Mouse (Mus musculus) intestine, postnatal 0 days (tissue): Measurements from ENCODE around the gene Lhx5. TPM values are rescaled to one million over a fixed set of nuclear protein-coding genes. Genes with fewer than 3 reads are reported as not detected.
A peak's percentile ranks its signal among the peaks of the same experiment; 100 is the strongest.

Experiments used
- ATAC-seq: fragments of 200-750 bp; cut with Nextera tagmentation; 2 replicates; pipeline ENCODE4 v1.8.0; 2017; ENCODE audit warnings: mild to moderate bottlenecking, moderate TSS enrichment, moderate library complexity
- H3K27ac ChIP-seq: fragments of 300-500 bp; sonication (generic); 2 replicates; pipeline ENCODE4 v1.5.1; 2014; ENCODE audit warnings: mild to moderate bottlenecking, low read depth, low read length, moderate library complexity
- H3K27me3 ChIP-seq: fragments of 300-500 bp; sonication (generic); replicated peaks from 2 replicates; pipeline ENCODE4 v1.6.1; 2014; ENCODE audit warnings: low read length, mixed read lengths; ENCODE audit not compliant: control insufficient read depth, insufficient read depth
- H3K36me3 ChIP-seq: fragments of 300-500 bp; sonication (generic); 2 replicates; pipeline ENCODE4 v1.6.1; 2014; ENCODE audit warnings: mild to moderate bottlenecking, moderate library complexity; ENCODE audit not compliant: control insufficient read depth, insufficient read depth
- H3K4me1 ChIP-seq: fragments of 300-500 bp; sonication (generic); replicated peaks from 2 replicates; pipeline ENCODE4 v1.6.1; 2014; ENCODE audit warnings: antibody characterized with exemption, low read length, mixed read lengths; ENCODE audit not compliant: control insufficient read depth, insufficient read depth
- H3K4me2 ChIP-seq: fragments of 300-500 bp; sonication (generic); replicated peaks from 2 replicates; pipeline ENCODE4 v1.6.1; 2014; ENCODE audit warnings: low read depth, mild to moderate bottlenecking, moderate library complexity
- H3K4me3 ChIP-seq: fragments of 300-500 bp; sonication (generic); 2 replicates; pipeline ENCODE4 v1.5.1; 2014; ENCODE audit warnings: low read depth, low read length
- H3K9ac ChIP-seq: fragments of 300-500 bp; sonication (generic); 2 replicates; pipeline ENCODE4 v1.6.1; 2014; ENCODE audit warnings: mild to moderate bottlenecking, low read depth, low read length
- H3K9me3 ChIP-seq: fragments of 300-500 bp; sonication (generic); 2 replicates; pipeline ENCODE4 v1.6.1; 2016; ENCODE audit warnings: mixed run types; ENCODE audit not compliant: control insufficient read depth
- CTCF ChIP-seq: sonication (generic); IDR thresholded peaks from 2 replicates; pipeline ENCODE4 v1.5.1; 2016; ENCODE audit warnings: low read depth, mild to moderate bottlenecking, control low read depth, antibody characterized with exemption, moderate library complexity
- WGBS: fragments of 180-500 bp; shearing (Covaris S2); extraction: QIAGEN DNeasy Blood & Tissue Kit; methylation state at CpG from one replicate; pipeline ENCODE4 v1.1.7; 2014; 5-methylcytosine and 5-hydroxymethylcytosine counted together
- polyA plus RNA-seq: library from polyadenylated mRNA; unstranded; fragments of >200 nt; fragmentation: Nextera tagmentation; extraction: Ambion mirVana; gene quantifications from 2 replicates; pipeline ENCODE4 v1.2.1, GENCODE M21; 2015

Lhx5 gene
- polyA plus RNA-seq, 1 experiment from 2014 or later, result 0.04 TPM

- H3K9ac ChIP-seq, result no peak overlapping the region
- peak overlapping the region; percentile 70 for H3K4me2 ChIP-seq
- ATAC-seq, result no peak
- no peak overlapping the region for H3K27ac ChIP-seq
- H3K36me3 ChIP-seq, result no peaks in the 10 kb centered on the region
- H3K27me3 ChIP-seq, result peaks cover 99% of the 10 kb centered on the region
- H3K4me3 ChIP-seq, result peak overlapping the region; percentile 26
- no peaks in the 10 kb centered on the region for H3K9me3 ChIP-seq
- 1% methylated on average over 45 of the region's 47 CpGs for WGBS
- no peak for TF ChIP-seq CTCF
- H3K4me1 ChIP-seq, result no peaks in the 10 kb centered on the region
These were observed 4.4 kb downstream of the Lhx5 start for GRCm38 (mm10) chr5:120435731-120436501.

- Histone ChIP-seq H3K27ac (no peak overlapping the region), H3K4me2 (no peak overlapping the region), H3K36me3 (no peaks in the 10 kb centered on the region), H3K9ac (no peak overlapping the region), H3K4me3 (no peak overlapping the region), H3K27me3 (peaks cover 93% of the 10 kb centered on the region), H3K9me3 (no peaks in the 10 kb centered on the region), H3K4me1 (no peaks in the 10 kb centered on the region)
- ATAC-seq, result no peak
- TF ChIP-seq CTCF, result no peak
- WGBS, result under 1% methylated on average over 18 of the region's 18 CpGs
These were observed 5.5 kb downstream of the Lhx5 start for GRCm38 (mm10) chr5:120436885-120437495.

GRCm38 (mm10) chr5:120437539-120437938, 6.0 kb downstream of the Lhx5 start:
- peaks cover 89% of the 10 kb centered on the region for H3K27me3 ChIP-seq
- peak overlapping the region; percentile 11; the same call in 1 of the 2 replicates for H3K4me3 ChIP-seq
- no peak for TF ChIP-seq CTCF
- H3K4me2 ChIP-seq, result no peak overlapping the region
- no peaks in the 10 kb centered on the region for H3K9me3 ChIP-seq
- 1% methylated on average over 17 of the region's 17 CpGs for WGBS
- no peaks in the 10 kb centered on the region for H3K4me1 ChIP-seq
- no peak overlapping the region for H3K27ac ChIP-seq
- H3K36me3 ChIP-seq, result no peaks in the 10 kb centered on the region
- ATAC-seq, result no peak
- H3K9ac ChIP-seq, result no peak overlapping the region

- no peak overlapping the region for H3K9ac ChIP-seq
- H3K9me3 ChIP-seq, result no peaks in the 10 kb centered on the region
- peaks cover 88% of the 10 kb centered on the region for H3K27me3 ChIP-seq
- no peak for ATAC-seq
- H3K27ac ChIP-seq, result no peak overlapping the region
- H3K36me3 ChIP-seq, result no peaks in the 10 kb centered on the region
- H3K4me2 ChIP-seq, result no peak overlapping the region
- H3K4me1 ChIP-seq, result no peaks in the 10 kb centered on the region
- H3K4me3 ChIP-seq, result peak overlapping the region; percentile 11; the same call in 1 of the 2 replicates
- no peak for TF ChIP-seq CTCF
- WGBS, result under 1% methylated on average over 33 of the region's 33 CpGs
These were observed 6.5 kb downstream of the Lhx5 start for GRCm38 (mm10) chr5:120437986-120438385.

GRCm38 (mm10) chr5:120438469-120438868, 7.0 kb downstream of the Lhx5 start:
- TF ChIP-seq CTCF, result no peak
- no peak for ATAC-seq
- Histone ChIP-seq H3K36me3 (no peaks in the 10 kb centered on the region), H3K4me3 (no peak overlapping the region), H3K27ac (no peak overlapping the region), H3K4me1 (no peaks in the 10 kb centered on the region), H3K27me3 (peaks cover 83% of the 10 kb centered on the region), H3K9ac (no peak overlapping the region), H3K4me2 (no peak overlapping the region), H3K9me3 (no peaks in the 10 kb centered on the region)
- 3% methylated on average over 13 of the region's 13 CpGs for WGBS

GRCm38 (mm10) chr5:120438991-120439710, 7.7 kb downstream of the Lhx5 start:
- H3K4me1 ChIP-seq, result no peaks in the 10 kb centered on the region
- no peaks in the 10 kb centered on the region for H3K36me3 ChIP-seq
- 3% methylated on average over 27 of the region's 27 CpGs for WGBS
- no peak overlapping the region for H3K4me2 ChIP-seq
- peaks cover 76% of the 10 kb centered on the region for H3K27me3 ChIP-seq
- H3K9me3 ChIP-seq, result no peaks in the 10 kb centered on the region
- no peak overlapping the region for H3K9ac ChIP-seq
- no peak overlapping the region for H3K27ac ChIP-seq
- no peak for ATAC-seq
- TF ChIP-seq CTCF, result no peak
- 0 out of 2 replicates have a peak overlapping the region, but pooled peaks have one; percentile 39 for H3K4me3 ChIP-seq
